Mouse (Mus musculus) MEL (cell line): ENCODE measurements around the gene Abcc4. TPM values are rescaled to one million over a fixed set of nuclear protein-coding genes. Genes with fewer than 3 reads are reported as not detected.

ENCODE experiments used
- DNase-seq: peaks from one replicate; pipeline ENCODE4 v3.0.0; 2011; ENCODE audit warnings: low read depth, low spot score
- H3K27ac ChIP-seq: 2 replicates; pipeline ENCODE4 v1.5.1; 2012; ENCODE audit warnings: low read depth, mild to moderate bottlenecking, control low read depth, low read length, moderate library complexity; ENCODE audit not compliant: control insufficient read depth
- H3K27me3 ChIP-seq, 2 experiments: fragments of 150-350 bp in 1 of 2; sonication (generic) in 1 of 2; 2 replicates each; pipeline ENCODE4 v1.6.1; 2012; ENCODE audit warnings: low read length in 2 of 2, mild to moderate bottlenecking in 2 of 2, improper control_type of control experiment in 1 of 2, moderate library complexity in 1 of 2; ENCODE audit not compliant: insufficient read depth in 2 of 2, control insufficient read depth in 1 of 2
- H3K36me3 ChIP-seq, 2 experiments: 2 replicates each; pipeline ENCODE4 v1.6.1; 2012 to 2014; ENCODE audit warnings: low read length in 2 of 2, improper control_type of control experiment in 1 of 2, inconsistent platforms in 1 of 2, mild to moderate bottlenecking in 1 of 2; ENCODE audit not compliant: insufficient read depth in 2 of 2, control insufficient read depth in 1 of 2
- H3K4me1 ChIP-seq, 2 experiments: fragments of 150-350 bp in 1 of 2; sonication (generic) in 1 of 2; 2 replicates each; pipeline ENCODE4 v1.6.1; 2012; ENCODE audit warnings: low read length in 2 of 2, improper control_type of control experiment in 1 of 2, mild to moderate bottlenecking in 1 of 2; ENCODE audit not compliant: insufficient read depth in 2 of 2, control insufficient read depth in 1 of 2
- H3K4me3 ChIP-seq, 2 experiments: fragments of 150-350 bp in 1 of 2; sonication (generic) in 1 of 2; 2 replicates each; pipeline ENCODE4 v1.5.1; 2012; ENCODE audit warnings: low read depth in 2 of 2, low read length in 2 of 2, mild to moderate bottlenecking in 2 of 2, moderate library complexity in 2 of 2, control low read depth in 1 of 2, improper control_type of control experiment in 1 of 2; ENCODE audit not compliant: control insufficient read depth in 1 of 2, insufficient read depth in 1 of 2
- H3K79me2 ChIP-seq: 2 replicates; pipeline ENCODE4 v1.6.1; 2012; ENCODE audit warnings: mild to moderate bottlenecking, low read length, moderate library complexity; ENCODE audit not compliant: control insufficient read depth, poor library complexity, insufficient read depth
- H3K9ac ChIP-seq: 2 replicates; pipeline ENCODE4 v1.6.1; 2012; ENCODE audit warnings: low read depth, mild to moderate bottlenecking, control low read depth, low read length, moderate library complexity; ENCODE audit not compliant: control insufficient read depth, poor library complexity, severe bottlenecking
- H3K9me3 ChIP-seq: fragments of 150-350 bp; sonication (generic); replicated peaks from 2 replicates; pipeline ENCODE4 v1.6.1; 2012; ENCODE audit warnings: mild to moderate bottlenecking, low read length, improper control_type of control experiment, moderate library complexity; ENCODE audit not compliant: insufficient read depth
- BHLHE40 ChIP-seq: IDR thresholded peaks from 2 replicates; pipeline ENCODE4 v1.6.1; 2012; ENCODE audit warnings: low read depth, mild to moderate bottlenecking, inconsistent platforms, low read length, improper control_type of control experiment, borderline replicate concordance
- CHD2 ChIP-seq: IDR thresholded peaks from 2 replicates; pipeline ENCODE4 v1.6.1; 2011; ENCODE audit warnings: low read length, improper control_type of control experiment
- CTCF ChIP-seq, 3 experiments: IDR thresholded peaks in 2 of 3; conservative IDR thresholded peaks in 1 of 3; 2 replicates each; pipeline ENCODE4 v1.5.1; 2011 to 2012; ENCODE audit warnings: low read length in 3 of 3, low read depth in 2 of 3, mild to moderate bottlenecking in 2 of 3, improper control_type of control experiment in 1 of 3, inconsistent platforms in 1 of 3, mixed read lengths in 1 of 3, moderate library complexity in 1 of 3; ENCODE audit not compliant: control insufficient read depth in 1 of 3, insufficient read depth in 1 of 3, poor library complexity in 1 of 3, severe bottlenecking in 1 of 3
- E2F4 ChIP-seq: IDR thresholded peaks from 2 replicates; pipeline ENCODE4 v1.6.1; 2011; ENCODE audit warnings: low read depth, low read length, improper control_type of control experiment, borderline replicate concordance
- ETS1 ChIP-seq: IDR thresholded peaks from 2 replicates; pipeline ENCODE4 v1.6.1; 2012; ENCODE audit warnings: low read depth, mild to moderate bottlenecking, inconsistent platforms, low read length, improper control_type of control experiment, moderate library complexity
- JUND ChIP-seq: IDR thresholded peaks from 2 replicates; pipeline ENCODE4 v1.6.1; 2011; ENCODE audit warnings: low read depth, mild to moderate bottlenecking, improper control_type of control experiment, low read length
- MAFK ChIP-seq: IDR thresholded peaks from 2 replicates; pipeline ENCODE4 v1.6.1; 2011; ENCODE audit warnings: low read depth, mild to moderate bottlenecking, low read length, improper control_type of control experiment, borderline replicate concordance
- MAX ChIP-seq: IDR thresholded peaks from 2 replicates; pipeline ENCODE4 v1.6.1; 2011; ENCODE audit warnings: low read length, improper control_type of control experiment
- MAZ ChIP-seq: IDR thresholded peaks from 2 replicates; pipeline ENCODE4 v1.6.1; 2012; ENCODE audit warnings: low read depth, mild to moderate bottlenecking, inconsistent platforms, low read length, improper control_type of control experiment
- MEF2A ChIP-seq: IDR thresholded peaks from 2 replicates; pipeline ENCODE4 v1.6.1; 2014; ENCODE audit warnings: low read depth, mild to moderate bottlenecking, inconsistent platforms, low read length, improper control_type of control experiment; ENCODE audit not compliant: poor library complexity, insufficient replicate concordance, severe bottlenecking; ENCODE audit errors: extremely low read depth
- MXI1 ChIP-seq: IDR thresholded peaks from 2 replicates; pipeline ENCODE4 v1.6.1; 2011; ENCODE audit warnings: mild to moderate bottlenecking, low read depth, low read length, improper control_type of control experiment
- POLR2A ChIP-seq, 2 experiments: IDR thresholded peaks; 2 replicates each; pipeline ENCODE4 v1.6.1; 2011 to 2012; ENCODE audit warnings: low read length in 2 of 2, mild to moderate bottlenecking in 2 of 2, control low read depth in 1 of 2, improper control_type of control experiment in 1 of 2, low read depth in 1 of 2, moderate library complexity in 1 of 2; ENCODE audit not compliant: control insufficient read depth in 1 of 2, insufficient read depth in 1 of 2, poor library complexity in 1 of 2
- POLR2AphosphoS5 ChIP-seq: IDR thresholded peaks from 2 replicates; pipeline ENCODE4 v1.6.1; 2012; ENCODE audit warnings: low read depth, borderline replicate concordance, mild to moderate bottlenecking, inconsistent platforms, low read length, moderate library complexity, mixed read lengths
- RAD21 ChIP-seq: IDR thresholded peaks from 2 replicates; pipeline ENCODE4 v1.6.1; 2011; ENCODE audit warnings: mild to moderate bottlenecking, low read depth, low read length, improper control_type of control experiment
- SIN3A ChIP-seq: IDR thresholded peaks from 2 replicates; pipeline ENCODE4 v1.6.1; 2012; ENCODE audit warnings: low read length, improper control_type of control experiment, inconsistent platforms
- SMC3 ChIP-seq: IDR thresholded peaks from 2 replicates; pipeline ENCODE4 v1.6.1; 2011; ENCODE audit warnings: low read depth, low read length, improper control_type of control experiment
- TAL1 ChIP-seq: IDR thresholded peaks from 2 replicates; pipeline ENCODE4 v1.6.1; 2012; ENCODE audit warnings: mild to moderate bottlenecking, inconsistent platforms, low read length, moderate library complexity, mixed read lengths
- UBTF ChIP-seq: IDR thresholded peaks from 2 replicates; pipeline ENCODE4 v1.6.1; 2012; ENCODE audit warnings: low read depth, mild to moderate bottlenecking, inconsistent platforms, low read length, improper control_type of control experiment, moderate library complexity, borderline replicate concordance; ENCODE audit not compliant: insufficient read depth
- USF2 ChIP-seq, 2 experiments: IDR thresholded peaks; 2 replicates each; pipeline ENCODE4 v1.6.1; 2011 to 2012; ENCODE audit warnings: improper control_type of control experiment in 2 of 2, low read length in 2 of 2, borderline replicate concordance in 1 of 2, inconsistent platforms in 1 of 2, low read depth in 1 of 2, mild to moderate bottlenecking in 1 of 2; ENCODE audit not compliant: insufficient read depth in 1 of 2
- ZNF384 ChIP-seq: IDR thresholded peaks from 2 replicates; pipeline ENCODE4 v1.6.1; 2012; ENCODE audit warnings: low read depth, mild to moderate bottlenecking, inconsistent platforms, low read length, improper control_type of control experiment
- polyA plus RNA-seq, 2 experiments: library from polyadenylated mRNA; stranded (reverse) in 1 of 2; unstranded in 1 of 2; fragments of >175 nt in 1 of 2; fragments of >200 nt in 1 of 2; gene quantifications; 2 replicates each; pipeline versions ENCODE4 v1.2.1 to v1.2.4; 2012; ENCODE audit warnings: low replicate concordance in 2 of 2, low read depth in 1 of 2; ENCODE audit not compliant: insufficient read length in 2 of 2, insufficient read depth in 1 of 2, missing spikeins in 1 of 2
- total RNA-seq: library from RNA; depleted of rRNA; stranded (reverse); fragments of 300-350 nt; gene quantifications from 2 replicates; pipeline ENCODE4 v1.2.3, GENCODE M21; 2012

The Abcc4 gene
- total and polyA plus RNA-seq, 3 experiments, result 7.1 to 8.4 TPM; not detected in 1

GRCm38 (mm10) chr14:118613734-118614133, 92.3 kb downstream of the Abcc4 start:
- Histone ChIP-seq H3K9me3 (no peaks in the 10 kb centered on the region), H3K27ac (no peak overlapping the region), H3K4me1 (no peaks in the 10 kb centered on the region), H3K9ac (no peak overlapping the region), H3K79me2 (no peaks in the 10 kb centered on the region), H3K36me3 (no peaks in the 10 kb centered on the region), H3K4me3 (no peak overlapping the region), H3K27me3 (no peaks in the 10 kb centered on the region)
- TF ChIP-seq SIN3A (no peak), POLR2A (IDR thresholded peaks at IDR 0.05; ENCODE audit: control insufficient read depth in 1 of 2, insufficient read depth in 1 of 2, low read depth in 1 of 2, low read length in 2 of 2, poor library complexity in 1 of 2) (no peak), MEF2A (no peak), MXI1 (no peak), UBTF (no peak), MAX (no peak), RAD21 (no peak), CHD2 (no peak), CTCF (IDR thresholded peaks at IDR 0.05 in 2 of 3, conservative IDR thresholded peaks at IDR 0.05 in 1 of 3; ENCODE audit: control insufficient read depth in 1 of 3, insufficient read depth in 1 of 3, low read depth in 2 of 3, low read length in 3 of 3, poor library complexity in 1 of 3, severe bottlenecking in 1 of 3) (no peak), E2F4 (no peak), MAZ (no peak), ZNF384 (no peak), BHLHE40 (no peak), TAL1 (no peak), SMC3 (no peak), POLR2AphosphoS5 (no peak), MAFK (no peak), ETS1 (no peak)
- DNase-seq, result no peak

GRCm38 (mm10) chr14:118611714-118612113, 94.3 kb downstream of the Abcc4 start:
- no peak for TF ChIP-seq JUND
- no peak for TF ChIP-seq POLR2AphosphoS5
- TF ChIP-seq BHLHE40, result no peak
- no peak for TF ChIP-seq USF2 (IDR thresholded peaks at IDR 0.05; ENCODE audit: borderline replicate concordance in 1 of 2, insufficient read depth in 1 of 2, low read depth in 1 of 2, low read length in 2 of 2)
- H3K9me3 ChIP-seq, result no peaks in the 10 kb centered on the region
- DNase-seq, result no peak
- H3K27ac ChIP-seq, result no peak overlapping the region
- H3K79me2 ChIP-seq, result no peaks in the 10 kb centered on the region
- no peak overlapping the region for H3K4me3 ChIP-seq
- H3K27me3 ChIP-seq, result no peaks in the 10 kb centered on the region
- H3K36me3 ChIP-seq, result no peaks in the 10 kb centered on the region
- no peaks in the 10 kb centered on the region for H3K4me1 ChIP-seq
- no peak overlapping the region for H3K9ac ChIP-seq
